Mouse (Mus musculus) heart, embryonic 15.5 days (tissue): ENCODE results near the gene Sh2d5. TPM values are rescaled to one million over a fixed set of nuclear protein-coding genes. Genes with fewer than 3 reads are reported as not detected.

Source experiments
- ATAC-seq: fragments of 200-750 bp; cut with Nextera tagmentation; replicated peaks from 2 replicates; pipeline ENCODE4 v1.8.0; 2017; ENCODE audit warnings: low read depth, moderate TSS enrichment; ENCODE audit not compliant: insufficient number of reproducible peaks, insufficient read depth, low FRiP score
- H3K27ac ChIP-seq: fragments of 300-500 bp; sonication (generic); 2 replicates; pipeline ENCODE4 v1.5.1; 2015; ENCODE audit warnings: mild to moderate bottlenecking, inconsistent platforms
- H3K27me3 ChIP-seq: fragments of 300-500 bp; sonication (generic); 2 replicates; pipeline ENCODE4 v1.6.1; 2015; ENCODE audit warnings: inconsistent platforms
- H3K36me3 ChIP-seq: fragments of 300-500 bp; sonication (generic); 2 replicates; pipeline ENCODE4 v1.6.1; 2015; ENCODE audit warnings: mild to moderate bottlenecking, inconsistent platforms
- H3K4me1 ChIP-seq: fragments of 300-500 bp; sonication (generic); replicated peaks from 2 replicates; pipeline ENCODE4 v1.6.1; 2015; ENCODE audit warnings: inconsistent platforms
- H3K4me2 ChIP-seq: fragments of 300-500 bp; sonication (generic); 2 replicates; pipeline ENCODE4 v1.6.1; 2015; ENCODE audit warnings: inconsistent platforms, mild to moderate bottlenecking, moderate library complexity
- H3K4me3 ChIP-seq: fragments of 300-500 bp; sonication (generic); 2 replicates; pipeline ENCODE4 v1.5.1; 2015; ENCODE audit warnings: mild to moderate bottlenecking, inconsistent platforms
- H3K9ac ChIP-seq: fragments of 300-500 bp; sonication (generic); 2 replicates; pipeline ENCODE4 v1.6.1; 2015; ENCODE audit warnings: mild to moderate bottlenecking, inconsistent platforms
- H3K9me3 ChIP-seq: fragments of 300-500 bp; sonication (generic); replicated peaks from 2 replicates; pipeline ENCODE4 v1.6.1; 2016; ENCODE audit warnings: inconsistent platforms
- WGBS: fragments of 180-500 bp; shearing (Covaris S2); methylation state at CpG from one replicate; pipeline ENCODE4 v1.1.7; 2015; ENCODE audit warnings: mixed read lengths; 5-methylcytosine and 5-hydroxymethylcytosine counted together
- polyA plus RNA-seq: library from polyadenylated mRNA; unstranded; fragments of >200 nt; fragmentation: Nextera tagmentation; extraction: Ambion mirVana; gene quantifications from 2 replicates; pipeline ENCODE4 v1.2.1, GENCODE M21; 2015

The Sh2d5 gene
- polyA plus RNA-seq, 1 experiment from 2014 or later: 0.31 TPM

- Histone ChIP-seq H3K4me3 (no peak overlapping the region), H3K9me3 (no peaks in the 10 kb centered on the region), H3K36me3 (no peaks in the 10 kb centered on the region), H3K4me2 (no peak overlapping the region), H3K4me1 (peaks cover 18% of the 10 kb centered on the region), H3K27me3 (no peaks in the 10 kb centered on the region), H3K27ac (no peak overlapping the region), H3K9ac (no peak overlapping the region)
- WGBS: 74% methylated on average over 10 of the region's 10 CpGs
- no peak for ATAC-seq
These were observed 51.1 kb downstream of the Sh2d5 start for GRCm38 (mm10) chr4:138301271-138301780.

- no peak overlapping the region for H3K4me2 ChIP-seq
- ATAC-seq: no peak
- no peak overlapping the region for H3K9ac ChIP-seq
- no peak overlapping the region for H3K27ac ChIP-seq
- H3K9me3 ChIP-seq: no peaks in the 10 kb centered on the region
- 93% methylated on average over 3 of the region's 3 CpGs for WGBS
- no peaks in the 10 kb centered on the region for H3K27me3 ChIP-seq
- no peak overlapping the region for H3K4me3 ChIP-seq
- peaks cover 18% of the 10 kb centered on the region for H3K4me1 ChIP-seq
- 0 out of 2 replicates have a peak, but pooled peaks cover 7% of the 10 kb centered on the region for H3K36me3 ChIP-seq
These were observed 52.8 kb downstream of the Sh2d5 start for GRCm38 (mm10) chr4:138303011-138303410.

DNA sequence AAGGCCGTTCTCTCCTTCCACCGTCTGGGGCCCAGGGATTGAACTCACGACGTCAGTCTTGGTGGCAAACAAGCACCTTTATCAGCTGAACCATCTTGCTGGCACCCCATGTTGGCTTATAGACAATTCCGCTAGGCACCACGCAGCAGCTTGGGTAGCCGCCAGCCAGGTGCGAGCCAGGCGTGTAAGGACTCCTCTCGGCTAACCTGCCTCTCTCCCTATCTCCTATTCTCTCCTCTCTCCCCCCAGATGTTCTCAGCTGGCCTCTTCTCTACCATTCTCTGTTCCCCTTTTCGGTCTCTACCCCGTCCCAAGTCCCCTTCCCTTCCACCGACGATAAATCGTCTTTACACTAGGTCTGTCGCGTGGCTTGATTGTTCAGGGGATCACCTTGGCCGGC, 53.5 kb downstream of the Sh2d5 start:
- Histone ChIP-seq H3K27me3 (no peaks in the 10 kb centered on the region), H3K27ac (peak overlapping the region; percentile 71), H3K9me3 (no peaks in the 10 kb centered on the region), H3K4me2 (peak overlapping the region; percentile 77), H3K4me1 (peaks cover 18% of the 10 kb centered on the region), H3K36me3 (peaks cover 10% of the 10 kb centered on the region; the same call in 1 of the 2 replicates), H3K4me3 (peak overlapping the region; percentile 82), H3K9ac (peak overlapping the region; percentile 54)
- WGBS: 13% methylated on average over 18 of the region's 18 CpGs
- no peak for ATAC-seq

DNA sequence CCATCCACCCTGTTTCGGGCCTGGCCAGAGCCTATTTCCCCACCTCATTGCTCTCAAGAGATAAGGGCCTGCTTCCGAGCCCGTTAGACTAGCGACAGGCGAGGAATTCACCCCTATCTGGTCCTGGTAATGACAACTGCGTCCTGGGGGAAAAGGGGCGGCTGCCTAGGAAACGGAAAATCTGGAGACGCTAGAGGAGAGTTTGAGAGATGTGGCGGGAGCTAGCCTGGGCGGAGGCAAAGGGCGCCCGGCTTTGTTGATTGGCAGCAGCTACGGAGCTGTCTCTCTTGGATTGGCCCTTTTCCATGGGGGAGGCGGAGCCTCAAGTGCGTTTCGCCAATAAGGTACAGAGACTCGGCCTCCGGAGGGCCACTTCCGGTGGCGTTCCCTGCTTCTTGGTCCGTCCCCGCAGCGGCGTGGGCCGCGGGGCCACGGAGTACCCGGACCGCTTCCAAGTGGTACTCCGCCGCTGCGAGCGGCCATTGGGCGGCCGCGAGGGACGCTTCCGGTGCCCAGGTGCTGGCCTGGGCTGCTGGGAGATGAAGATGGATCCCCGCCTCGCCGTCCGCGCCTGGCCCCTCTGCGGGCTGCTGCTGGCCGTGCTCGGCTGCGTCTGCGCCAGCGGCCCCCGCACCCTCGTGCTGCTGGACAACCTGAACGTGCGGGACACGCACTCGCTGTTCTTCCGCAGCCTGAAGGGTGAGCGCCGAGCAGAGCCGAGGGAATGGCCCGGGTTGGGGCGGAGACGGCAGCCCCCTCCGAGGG, 54.3 kb downstream of the Sh2d5 start, which contains the start of gene Ddost:
TSS of gene Ddost (plus strand) at position 391 of the 765 bp plus-strand sequence.
- peaks cover 18% of the 10 kb centered on the region for H3K4me1 ChIP-seq
- H3K4me3 ChIP-seq: peak within 1 kb of the TSS; percentile 82
- no peaks in the 10 kb centered on the region for H3K9me3 ChIP-seq
- peak within 1 kb of the TSS; percentile 73 for H3K27ac ChIP-seq
- H3K9ac ChIP-seq: peak within 1 kb of the TSS; percentile 93
- peaks cover 16% of the 10 kb centered on the region for H3K36me3 ChIP-seq
- H3K4me2 ChIP-seq: peak within 1 kb of the TSS; percentile 77
- WGBS: under 1% methylated on average over 64 of the region's 64 CpGs
- peak; percentile 97 for ATAC-seq
- no peaks in the 10 kb centered on the region for H3K27me3 ChIP-seq

DNA sequence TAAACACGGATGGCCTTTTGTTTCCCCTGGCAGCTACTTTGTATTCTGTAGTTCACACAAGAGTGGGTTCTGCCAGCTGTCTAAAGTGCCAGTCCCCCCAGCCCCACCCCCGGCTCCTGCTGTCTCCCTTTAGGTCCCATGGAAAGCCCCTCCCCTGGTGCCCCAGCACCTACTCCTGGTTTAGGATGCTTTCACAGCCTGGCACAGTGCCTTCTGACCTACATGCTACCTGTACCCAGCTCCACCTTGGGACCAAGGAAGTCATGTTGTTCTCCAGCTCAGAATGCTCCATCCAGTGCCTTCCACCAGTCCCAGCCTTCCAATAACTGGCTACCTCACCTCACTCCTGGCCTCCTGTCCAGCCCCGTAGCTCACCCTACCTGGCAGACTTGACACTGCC, 56.8 kb downstream of the Sh2d5 start:
- Histone ChIP-seq H3K27me3 (no peaks in the 10 kb centered on the region), H3K9ac (no peak overlapping the region), H3K4me2 (no peak overlapping the region), H3K4me3 (no peak overlapping the region), H3K27ac (no peak overlapping the region), H3K9me3 (no peaks in the 10 kb centered on the region), H3K4me1 (peaks cover 18% of the 10 kb centered on the region), H3K36me3 (peaks cover 36% of the 10 kb centered on the region)
- 85% methylated on average over 3 of the region's 3 CpGs for WGBS
- ATAC-seq: no peak

DNA sequence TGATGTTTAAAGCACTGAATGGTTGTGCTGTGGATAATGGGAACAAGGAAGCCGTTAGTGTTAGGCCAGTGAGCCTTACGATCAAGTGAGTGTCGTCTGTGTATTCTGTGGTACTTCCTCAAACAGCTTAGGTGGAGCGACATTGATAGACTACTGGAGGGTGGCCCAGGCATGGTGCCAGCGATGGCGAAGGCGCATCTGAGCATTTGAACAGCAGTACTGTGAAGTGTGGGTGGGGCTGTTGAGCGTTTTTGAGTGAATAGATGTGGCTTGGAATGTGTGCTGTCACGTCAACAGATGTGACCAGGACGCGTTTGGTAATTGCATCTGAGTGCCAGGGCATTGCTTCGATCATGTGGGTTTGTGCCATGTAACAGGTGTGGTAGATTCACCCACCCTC, 57.5 kb downstream of the Sh2d5 start:
- 86% methylated on average over 12 of the region's 12 CpGs for WGBS
- Histone ChIP-seq H3K4me3 (no peak overlapping the region), H3K27me3 (no peaks in the 10 kb centered on the region), H3K9me3 (no peaks in the 10 kb centered on the region), H3K4me1 (peaks cover 18% of the 10 kb centered on the region), H3K36me3 (peaks cover 43% of the 10 kb centered on the region), H3K9ac (no peak overlapping the region), H3K4me2 (no peak overlapping the region), H3K27ac (no peak overlapping the region)
- no peak for ATAC-seq

- Histone ChIP-seq H3K9me3 (no peaks in the 10 kb centered on the region), H3K36me3 (peaks cover 70% of the 10 kb centered on the region), H3K9ac (no peak overlapping the region), H3K4me3 (no peak overlapping the region), H3K4me2 (no peak overlapping the region), H3K27me3 (no peaks in the 10 kb centered on the region), H3K4me1 (peaks cover 6% of the 10 kb centered on the region), H3K27ac (no peak overlapping the region)
- no peak for ATAC-seq
- WGBS: 89% methylated on average over 19 of the region's 19 CpGs
These were observed 60.2 kb downstream of the Sh2d5 start for GRCm38 (mm10) chr4:138310311-138310910.

Other genes starting within 250 kb of the Sh2d5 start
- gene Hp1bp3, start 34.1 kb upstream of the Sh2d5 start, polyA plus RNA-seq: 96.1 and 97.9 TPM in 2 replicates
- gene Kif17, start within 50 bp of the Sh2d5 start, polyA plus RNA-seq: 0.57 and 1.2 TPM in 2 replicates
- 230 and 277 TPM in 2 replicates for gene Ddost, start 54.3 kb downstream of the Sh2d5 start, polyA plus RNA-seq
- 72.4 and 82.5 TPM in 2 replicates for gene Pink1, start 75.9 kb downstream of the Sh2d5 start, polyA plus RNA-seq
- gene Cda, start 117.6 kb downstream of the Sh2d5 start, polyA plus RNA-seq: 8.9 and 9.2 TPM in 2 replicates
- 0.22 TPM in 1 of 2 replicates, not detected in the other for gene Fam43b, start 146.1 kb downstream of the Sh2d5 start, polyA plus RNA-seq
- gene Mul1, start 184.3 kb downstream of the Sh2d5 start, polyA plus RNA-seq: 22.2 and 22.7 TPM in 2 replicates
- gene Camk2n1, start 203.9 kb downstream of the Sh2d5 start, polyA plus RNA-seq: 1.3 and 1.5 TPM in 2 replicates